Mouse (Mus musculus) cerebellum, adult (tissue): Measurements from ENCODE around the gene Scnn1b.

ENCODE experiments used
- ATAC-seq: cut with Nextera tagmentation; 2 replicates; pipeline ENCODE4 v1.9.2; 2017; ENCODE audit warnings: mild to moderate bottlenecking, moderate library complexity, mixed read lengths; ENCODE audit not compliant: insufficient number of reproducible peaks, low FRiP score, low TSS enrichment

Scnn1b gene

DNA sequence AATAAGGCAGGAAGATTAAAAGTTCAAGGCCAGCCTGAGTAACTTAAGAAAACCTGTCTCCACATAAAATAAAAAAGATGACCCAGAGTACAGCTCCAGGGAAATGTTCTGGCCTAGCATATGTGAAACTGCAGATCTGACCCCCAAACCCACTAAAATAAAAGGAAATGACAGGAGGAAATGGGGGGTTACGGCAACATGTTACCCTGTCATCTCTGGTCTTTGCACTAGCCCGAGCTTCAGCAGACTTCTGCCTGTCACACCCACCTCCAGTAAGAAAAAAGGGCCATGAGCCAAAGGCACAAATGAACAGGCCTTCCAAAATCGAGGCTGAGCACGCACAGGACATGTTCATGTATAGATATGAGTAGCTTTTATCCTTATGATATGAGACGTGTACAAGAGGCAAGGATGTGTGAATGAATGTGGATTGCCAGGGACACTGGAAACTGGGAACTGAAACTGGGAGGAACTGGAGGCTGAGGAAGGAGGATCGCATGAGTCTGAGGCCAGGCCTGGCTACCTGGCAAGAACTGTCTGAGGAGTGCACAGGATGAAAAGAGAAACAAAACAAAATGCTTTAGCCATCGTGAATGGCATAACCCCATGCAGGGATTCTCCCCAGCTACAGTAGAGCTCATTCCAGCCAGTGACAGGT, 97.2 kb downstream of the Scnn1b start:
- ATAC-seq: no peak

DNA sequence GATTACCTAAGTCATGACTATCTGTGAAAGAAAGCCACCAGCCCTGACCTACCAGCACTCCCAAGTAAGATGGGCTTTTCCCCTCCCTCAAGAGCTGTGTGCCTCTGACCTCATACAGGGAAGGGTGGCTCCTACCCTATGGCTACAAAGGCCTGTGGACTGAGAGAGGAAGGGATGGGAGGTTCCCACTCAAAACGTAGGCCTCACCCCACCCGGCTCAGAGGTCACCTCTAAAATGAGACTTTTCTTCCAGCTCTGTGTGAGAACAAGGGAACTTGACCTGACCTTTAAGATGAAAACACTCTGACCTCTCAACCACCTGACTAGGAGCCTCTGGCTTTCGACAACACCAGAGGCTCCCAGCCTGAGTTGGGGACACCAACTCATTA, 97.7 kb downstream of the Scnn1b start:
- ATAC-seq: no peak

DNA sequence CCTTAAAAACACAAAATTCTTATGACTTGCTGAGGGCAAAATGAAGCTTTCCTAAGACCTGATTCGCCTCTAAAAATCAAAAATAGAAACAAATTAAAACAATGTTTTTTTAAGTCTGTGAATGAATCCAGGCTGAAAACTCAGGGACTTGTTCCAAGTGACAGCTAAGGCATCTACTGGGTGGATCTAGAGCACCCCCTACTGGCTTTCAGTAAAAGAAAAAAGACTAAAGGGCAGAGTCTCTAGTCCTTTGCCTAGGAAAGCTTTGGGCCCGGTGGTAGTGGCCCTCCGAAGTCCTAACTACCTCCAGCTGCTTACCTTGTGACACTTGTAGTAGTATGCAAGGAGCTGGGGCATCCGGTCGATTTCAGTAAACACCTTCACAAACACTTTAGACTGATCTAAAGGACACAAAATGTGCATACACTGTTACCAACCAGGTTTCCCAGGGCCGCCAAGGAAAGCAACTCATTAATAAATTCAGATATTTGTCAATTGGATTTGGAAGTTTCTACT, 99.1 kb downstream of the Scnn1b start:
- ATAC-seq: no peak; the same call in 1 of the 2 replicates

DNA sequence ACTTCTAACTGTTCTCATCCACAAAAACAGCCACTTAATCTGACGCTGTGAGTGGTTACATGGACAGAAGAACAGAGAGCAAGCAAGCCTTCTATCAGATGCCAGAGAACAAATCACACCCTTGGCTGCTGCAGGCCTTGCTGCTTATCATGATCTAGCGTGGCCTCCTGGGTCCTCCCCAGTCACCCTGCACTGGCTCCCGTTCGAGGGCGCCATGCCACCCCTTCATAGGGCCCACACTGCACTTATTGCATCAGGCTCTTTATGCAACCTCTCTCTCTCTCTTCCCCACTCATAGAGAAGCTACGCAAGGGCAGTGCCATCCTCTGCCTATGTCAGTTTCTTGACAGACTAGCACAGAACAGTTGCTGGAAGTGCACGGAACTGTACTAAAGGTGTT, 101.3 kb downstream of the Scnn1b start:
- no peak for ATAC-seq
